Mouse (Mus musculus): ENCODE data around the gene Mlst8. TPM values are rescaled to one million over a fixed set of nuclear protein-coding genes. Genes with fewer than 3 reads are reported as not detected.

The Mlst8 gene
- total and polyA plus RNA-seq, 2 experiments from 2014 or later: 28.2 to 45.5 TPM

- H3K9ac ChIP-seq: no peak overlapping the region
- no peaks in the 10 kb centered on the region for H3K4me1 ChIP-seq (ENCODE audit: insufficient read depth)
- DNase-seq: no peak
- H3K27me3 ChIP-seq (ENCODE audit: insufficient read depth, low read length): no peaks in the 10 kb centered on the region
- no peak; the same call in 1 of the 2 replicates for ATAC-seq
- no peaks in the 10 kb centered on the region for H3K9me3 ChIP-seq (ENCODE audit: low read length)
- no peak overlapping the region for H3K4me3 ChIP-seq (ENCODE audit: low read depth, low read length)
- no peak overlapping the region for H3K27ac ChIP-seq (ENCODE audit: low read depth, low read length)
- 89% methylated on average over 24 of the region's 24 CpGs for WGBS
- H3K36me3 ChIP-seq (ENCODE audit: insufficient read depth): peaks cover 93% of the 10 kb centered on the region
- TF ChIP-seq CTCF (IDR thresholded peaks at IDR 0.05; ENCODE audit: low read depth): no peak
- H3K4me2 ChIP-seq (ENCODE audit: low read depth): no peak overlapping the region
Observed at GRCm38 (mm10) chr17:24514270-24515257, 35.7 kb upstream of the Mlst8 start.

GRCm38 (mm10) chr17:24513609-24514008 is 34.7 kb upstream of the Mlst8 start:
- Histone ChIP-seq H3K27ac (ENCODE audit: low read depth, low read length) (no peak overlapping the region), H3K36me3 (ENCODE audit: insufficient read depth) (peaks cover 92% of the 10 kb centered on the region), H3K4me2 (ENCODE audit: low read depth) (no peak overlapping the region), H3K9me3 (ENCODE audit: low read length) (no peaks in the 10 kb centered on the region), H3K9ac (no peak overlapping the region), H3K4me1 (ENCODE audit: insufficient read depth) (no peaks in the 10 kb centered on the region), H3K4me3 (ENCODE audit: low read depth, low read length) (no peak overlapping the region), H3K27me3 (ENCODE audit: insufficient read depth, low read length) (no peaks in the 10 kb centered on the region)
- DNase-seq: peak; percentile 70
- WGBS: 51% methylated on average over 5 of the region's 5 CpGs
- ATAC-seq: peak; percentile 74
- TF ChIP-seq CTCF (IDR thresholded peaks at IDR 0.05; ENCODE audit: low read depth): peak; percentile 79

GRCm38 (mm10) chr17:24507806-24508460 is 29.1 kb upstream of the Mlst8 start:
- no peak for ATAC-seq
- H3K36me3 ChIP-seq (ENCODE audit: insufficient read depth): peaks cover 80% of the 10 kb centered on the region
- TF ChIP-seq CTCF (IDR thresholded peaks at IDR 0.05; ENCODE audit: low read depth): no peak
- no peak overlapping the region for H3K27ac ChIP-seq (ENCODE audit: low read depth, low read length)
- H3K4me2 ChIP-seq (ENCODE audit: low read depth): no peak overlapping the region
- no peaks in the 10 kb centered on the region for H3K27me3 ChIP-seq (ENCODE audit: insufficient read depth, low read length)
- H3K4me1 ChIP-seq (ENCODE audit: insufficient read depth): no peaks in the 10 kb centered on the region
- no peak for DNase-seq
- H3K4me3 ChIP-seq (ENCODE audit: low read depth, low read length): no peak overlapping the region
- 75% methylated on average over 12 of the region's 12 CpGs for WGBS
- no peak overlapping the region for H3K9ac ChIP-seq
- H3K9me3 ChIP-seq (ENCODE audit: low read length): no peaks in the 10 kb centered on the region

GRCm38 (mm10) chr17:24507129-24507664 is 28.3 kb upstream of the Mlst8 start:
- no peak for DNase-seq
- 0 out of 2 replicates have a peak, but pooled peaks have one; percentile 7 for TF ChIP-seq CTCF (IDR thresholded peaks at IDR 0.05; ENCODE audit: low read depth)
- H3K27me3 ChIP-seq (ENCODE audit: insufficient read depth, low read length): no peaks in the 10 kb centered on the region
- no peak overlapping the region for H3K27ac ChIP-seq (ENCODE audit: low read depth, low read length)
- no peaks in the 10 kb centered on the region for H3K9me3 ChIP-seq (ENCODE audit: low read length)
- no peaks in the 10 kb centered on the region for H3K4me1 ChIP-seq (ENCODE audit: insufficient read depth)
- no peak for ATAC-seq
- H3K36me3 ChIP-seq (ENCODE audit: insufficient read depth): peaks cover 83% of the 10 kb centered on the region
- WGBS: 61% methylated on average over 19 of the region's 19 CpGs
- H3K9ac ChIP-seq: no peak overlapping the region
- no peak overlapping the region for H3K4me3 ChIP-seq (ENCODE audit: low read depth, low read length)
- no peak overlapping the region for H3K4me2 ChIP-seq (ENCODE audit: low read depth)

GRCm38 (mm10) chr17:24506332-24507070 is 27.6 kb upstream of the Mlst8 start:
- 30% methylated on average over 36 of the region's 36 CpGs for WGBS

GRCm38 (mm10) chr17:24505286-24505955 is 26.5 kb upstream of the Mlst8 start:
- H3K36me3 ChIP-seq (ENCODE audit: insufficient read depth): peaks cover 81% of the 10 kb centered on the region
- no peak overlapping the region for H3K9ac ChIP-seq

More at GRCm38 (mm10) chr17:24506332-24507070, 27.6 kb upstream of the Mlst8 start:
- H3K4me2 ChIP-seq (ENCODE audit: low read depth): no peak overlapping the region
- H3K9ac ChIP-seq: no peak overlapping the region
- DNase-seq (peak; percentile 44), ATAC-seq (peak; percentile 55)
- no peak overlapping the region for H3K4me3 ChIP-seq (ENCODE audit: low read depth, low read length)
- 0 out of 2 replicates have a peak, but pooled peaks have one; percentile 13 for TF ChIP-seq CTCF (IDR thresholded peaks at IDR 0.05; ENCODE audit: low read depth)
- H3K36me3 ChIP-seq (ENCODE audit: insufficient read depth): peaks cover 81% of the 10 kb centered on the region
- H3K27me3 ChIP-seq (ENCODE audit: insufficient read depth, low read length): no peaks in the 10 kb centered on the region
- no peaks in the 10 kb centered on the region for H3K4me1 ChIP-seq (ENCODE audit: insufficient read depth)
- H3K9me3 ChIP-seq (ENCODE audit: low read length): no peaks in the 10 kb centered on the region
- H3K27ac ChIP-seq (ENCODE audit: low read depth, low read length): peak overlapping the region; percentile 35; the same call in 1 of the 2 replicates

More at GRCm38 (mm10) chr17:24505286-24505955, 26.5 kb upstream of the Mlst8 start:
- ATAC-seq: no peak
- 90% methylated on average over 30 of the region's 30 CpGs for WGBS
- no peak overlapping the region; the same call in 1 of the 2 replicates for H3K27ac ChIP-seq (ENCODE audit: low read depth, low read length)
- TF ChIP-seq CTCF (IDR thresholded peaks at IDR 0.05; ENCODE audit: low read depth): no peak
- no peak overlapping the region for H3K4me3 ChIP-seq (ENCODE audit: low read depth, low read length)
- H3K27me3 ChIP-seq (ENCODE audit: insufficient read depth, low read length): no peaks in the 10 kb centered on the region
- no peak overlapping the region for H3K4me2 ChIP-seq (ENCODE audit: low read depth)
- no peak for DNase-seq
- H3K4me1 ChIP-seq (ENCODE audit: insufficient read depth): no peaks in the 10 kb centered on the region
- H3K9me3 ChIP-seq (ENCODE audit: low read length): no peaks in the 10 kb centered on the region

Data from forebrain, postnatal 0 days (tissue).